Mouse (Mus musculus) forebrain, embryonic 14.5 days (tissue): ENCODE measurements at regions not wholly inside any gene's neighbourhood (a gene's known extent, or its start where the extent isn't known, plus 50 kb on each side); places are given as distances from the start of the nearest gene placed in this dataset.
A peak's percentile ranks its signal among the peaks of the same experiment; 100 is the strongest.

Experiments
- ATAC-seq: fragments of 200-750 bp; cut with Nextera tagmentation; 2 replicates; pipeline ENCODE4 v1.8.0; 2017; ENCODE audit warnings: mild to moderate bottlenecking, moderate library complexity
- DNase-seq: peaks from one replicate; pipeline ENCODE4 v3.0.0-alpha.2; 2015; ENCODE audit warnings: low spot score
- H3K27ac ChIP-seq: fragments of 300-500 bp; sonication (generic); 2 replicates; pipeline ENCODE4 v1.5.1; 2014; ENCODE audit warnings: low read depth, mild to moderate bottlenecking, control low read depth, low read length, moderate library complexity
- H3K27me3 ChIP-seq: fragments of 300-500 bp; sonication (generic); replicated peaks from 2 replicates; pipeline ENCODE4 v1.6.1; 2014; ENCODE audit warnings: low read length, control low read depth, mixed read lengths; ENCODE audit not compliant: control insufficient read depth, insufficient read depth
- H3K36me3 ChIP-seq: fragments of 300-500 bp; sonication (generic); 2 replicates; pipeline ENCODE4 v1.6.1; 2014; ENCODE audit warnings: low read length, control low read depth; ENCODE audit not compliant: control insufficient read depth, insufficient read depth
- H3K4me1 ChIP-seq: fragments of 300-500 bp; sonication (generic); 2 replicates; pipeline ENCODE4 v1.6.1; 2014; ENCODE audit warnings: antibody characterized with exemption, low read length, control low read depth; ENCODE audit not compliant: control insufficient read depth, insufficient read depth
- H3K4me2 ChIP-seq: fragments of 300-500 bp; sonication (generic); 2 replicates; pipeline ENCODE4 v1.6.1; 2014; ENCODE audit warnings: mild to moderate bottlenecking, control low read depth, low read length
- H3K4me3 ChIP-seq: fragments of 300-500 bp; sonication (generic); 2 replicates; pipeline ENCODE4 v1.5.1; 2014; ENCODE audit warnings: low read depth, low read length, control low read depth
- H3K9ac ChIP-seq: fragments of 300-500 bp; sonication (generic); 2 replicates; pipeline ENCODE4 v1.6.1; 2014; ENCODE audit warnings: mild to moderate bottlenecking, low read length, control low read depth, moderate library complexity
- H3K9me3 ChIP-seq: fragments of 300-500 bp; sonication (generic); replicated peaks from 2 replicates; pipeline ENCODE4 v1.6.1; 2016; ENCODE audit warnings: low read length, control low read depth, mixed read lengths; ENCODE audit not compliant: control insufficient read depth
- WGBS: fragments of 180-500 bp; shearing (Covaris S2); extraction: QIAGEN DNeasy Blood & Tissue Kit; methylation state at CpG from one replicate; pipeline ENCODE4 v1.1.7; 2014; 5-methylcytosine and 5-hydroxymethylcytosine counted together

DNA sequence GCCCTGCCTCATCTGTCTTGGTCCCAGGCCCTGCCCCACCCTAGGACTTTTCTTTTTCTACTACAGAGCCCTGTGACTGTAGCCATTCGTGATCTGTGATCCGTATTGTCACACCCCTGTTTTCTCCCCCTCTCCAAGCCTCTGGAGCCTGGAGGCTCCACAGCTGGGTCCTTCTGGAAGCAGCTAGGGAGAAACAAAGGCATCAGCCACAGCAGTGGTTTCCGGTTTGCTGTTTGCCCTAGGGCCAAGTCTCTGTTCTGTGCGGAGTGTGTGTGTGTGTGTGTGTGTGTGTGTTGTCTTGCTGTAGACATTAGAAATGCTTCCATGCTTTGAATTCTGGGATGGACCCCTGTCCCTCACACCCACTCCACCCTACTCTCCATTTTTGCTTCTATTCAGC, 76.9 kb downstream of the Tpra1 start:
- Histone ChIP-seq H3K4me2 (no peak overlapping the region), H3K27ac (no peak overlapping the region), H3K36me3 (no peaks in the 10 kb centered on the region), H3K4me1 (peaks cover 31% of the 10 kb centered on the region), H3K27me3 (no peaks in the 10 kb centered on the region), H3K9ac (no peak overlapping the region), H3K9me3 (no peaks in the 10 kb centered on the region), H3K4me3 (no peak overlapping the region)
- 38% methylated on average over 4 of the region's 4 CpGs for WGBS
- ATAC-seq (no peak), DNase-seq (no peak)

- H3K9ac ChIP-seq, result 0 out of 2 replicates have a peak overlapping the region, but pooled peaks have one; percentile 17
- no peaks in the 10 kb centered on the region for H3K36me3 ChIP-seq
- H3K4me3 ChIP-seq, result no peak overlapping the region
- peaks cover 23% of the 10 kb centered on the region for H3K4me1 ChIP-seq
- no peaks in the 10 kb centered on the region for H3K27me3 ChIP-seq
- DNase-seq (peak; percentile 93), ATAC-seq (peak; percentile 89)
- H3K4me2 ChIP-seq, result no peak overlapping the region
- 0% methylated on average over 8 of the region's 8 CpGs for WGBS
- peak overlapping the region; percentile 74; the same call in 1 of the 2 replicates for H3K27ac ChIP-seq
- H3K9me3 ChIP-seq, result no peaks in the 10 kb centered on the region
Measured at GRCm38 (mm10) chr6:88980112-88980511, 78.1 kb downstream of the Tpra1 start.

DNA sequence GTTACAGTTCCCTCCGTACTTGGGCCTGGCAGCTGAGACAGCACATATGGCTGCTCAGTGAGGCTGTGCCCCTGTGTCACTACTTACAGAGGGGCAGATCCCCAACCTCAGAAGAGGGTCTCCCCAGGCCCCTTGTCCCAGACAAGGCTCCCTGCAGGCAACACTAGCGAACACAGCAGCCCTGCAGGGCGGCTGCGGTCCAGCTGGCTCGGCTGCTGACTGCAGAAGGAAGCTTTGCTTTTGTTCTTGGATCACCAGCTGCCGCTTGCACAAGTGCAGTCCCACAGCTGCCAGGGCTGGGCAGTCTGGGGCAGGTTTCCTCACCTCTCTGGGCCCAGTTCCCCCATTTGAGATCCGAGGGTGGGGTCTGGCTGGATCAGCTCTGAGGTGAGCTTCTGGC, 79.5 kb downstream of the Tpra1 start:
- H3K36me3 ChIP-seq, result no peaks in the 10 kb centered on the region
- H3K9ac ChIP-seq, result 0 out of 2 replicates have a peak overlapping the region, but pooled peaks have one; percentile 25
- H3K4me2 ChIP-seq, result no peak overlapping the region
- H3K27me3 ChIP-seq, result no peaks in the 10 kb centered on the region
- ATAC-seq (peak; percentile 40), DNase-seq (peak; percentile 74)
- H3K4me1 ChIP-seq, result peaks cover 17% of the 10 kb centered on the region
- 8% methylated on average over 7 of the region's 7 CpGs for WGBS
- H3K4me3 ChIP-seq, result no peak overlapping the region
- no peaks in the 10 kb centered on the region for H3K9me3 ChIP-seq
- peak overlapping the region; percentile 55 for H3K27ac ChIP-seq

DNA sequence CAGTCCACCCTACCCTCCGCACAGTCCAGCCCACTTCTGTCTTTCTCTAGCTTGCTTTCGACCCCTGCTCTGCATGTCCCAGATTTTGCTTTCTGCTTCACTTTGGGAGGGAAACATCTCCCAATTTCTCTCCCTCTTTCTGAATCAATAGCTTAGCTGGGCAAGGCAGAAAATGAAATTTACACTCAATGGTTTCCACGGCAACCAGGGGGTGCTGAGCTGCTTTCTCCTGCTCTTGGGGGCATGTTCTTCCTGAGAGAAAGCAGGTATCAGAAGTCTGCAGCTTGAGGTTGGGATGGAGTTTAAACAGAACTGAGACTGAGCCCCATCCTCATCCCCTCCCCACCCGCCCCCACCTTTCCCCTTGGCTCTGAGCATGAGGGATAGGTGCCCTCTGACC, 82.1 kb downstream of the Tpra1 start:
- WGBS, result 80% methylated on average over 4 of the region's 4 CpGs
- DNase-seq, result peak; percentile 62

DNA sequence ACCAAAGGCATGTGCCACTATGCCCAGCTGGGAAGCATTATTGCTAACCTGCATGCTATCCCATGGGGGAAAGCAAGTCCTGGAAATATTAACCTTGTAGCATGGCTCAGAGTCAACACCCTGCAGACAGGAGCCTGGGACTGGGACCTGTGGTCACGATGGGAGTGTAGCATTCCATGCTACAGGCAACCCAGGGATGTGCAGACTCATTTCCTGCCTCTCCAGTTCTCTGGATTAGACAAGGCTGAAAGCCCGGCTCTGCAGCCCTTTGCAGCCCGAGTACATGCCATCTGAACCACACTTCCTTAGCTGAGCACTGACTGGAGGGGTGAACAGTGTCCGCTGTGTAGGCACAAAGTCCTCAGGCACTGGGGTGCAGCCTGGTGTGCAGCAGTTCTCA, 82.8 kb downstream of the Tpra1 start:
- peaks cover 8% of the 10 kb centered on the region for H3K4me1 ChIP-seq
- no peaks in the 10 kb centered on the region for H3K9me3 ChIP-seq
- no peaks in the 10 kb centered on the region for H3K27me3 ChIP-seq
- H3K27ac ChIP-seq, result no peak overlapping the region
- DNase-seq (no peak), ATAC-seq (no peak)
- 65% methylated on average over 4 of the region's 4 CpGs for WGBS
- no peaks in the 10 kb centered on the region for H3K36me3 ChIP-seq
- no peak overlapping the region for H3K4me2 ChIP-seq
- H3K9ac ChIP-seq, result no peak overlapping the region
- no peak overlapping the region for H3K4me3 ChIP-seq

More for the DNA sequence above, 82.1 kb downstream of the Tpra1 start:
- H3K9ac ChIP-seq, result no peak overlapping the region
- no peaks in the 10 kb centered on the region for H3K36me3 ChIP-seq
- H3K27me3 ChIP-seq, result no peaks in the 10 kb centered on the region
- peaks cover 9% of the 10 kb centered on the region for H3K4me1 ChIP-seq
- H3K27ac ChIP-seq, result no peak overlapping the region
- no peaks in the 10 kb centered on the region for H3K9me3 ChIP-seq
- no peak overlapping the region for H3K4me2 ChIP-seq
- no peak for ATAC-seq
- no peak overlapping the region for H3K4me3 ChIP-seq

DNA sequence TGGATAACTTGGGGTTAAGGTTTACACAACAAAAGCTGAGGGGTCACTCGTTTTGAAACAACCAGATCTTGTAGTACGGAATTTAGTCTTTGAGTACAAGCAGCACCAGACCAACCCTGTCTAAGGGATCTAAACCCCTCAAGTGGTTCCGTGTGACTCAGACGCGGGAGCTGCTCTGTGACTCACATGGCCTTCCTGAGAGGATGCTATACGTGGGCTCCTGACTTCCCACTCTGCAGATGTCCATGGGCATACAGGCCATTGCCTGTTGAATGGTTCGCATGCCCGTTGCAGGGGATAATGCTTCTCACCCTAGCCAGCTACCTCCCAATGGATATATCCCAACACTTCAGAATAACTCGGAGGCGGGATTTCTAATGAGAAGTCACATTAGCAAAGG, 86.5 kb downstream of the Tpra1 start:
- Histone ChIP-seq H3K9me3 (no peaks in the 10 kb centered on the region), H3K4me2 (no peak overlapping the region), H3K27me3 (no peaks in the 10 kb centered on the region), H3K4me3 (no peak overlapping the region), H3K4me1 (no peaks in the 10 kb centered on the region), H3K9ac (no peak overlapping the region), H3K36me3 (no peaks in the 10 kb centered on the region), H3K27ac (no peak overlapping the region)
- ATAC-seq, result no peak
- DNase-seq, result no peak
- 91% methylated on average over 10 of the region's 10 CpGs for WGBS

DNA sequence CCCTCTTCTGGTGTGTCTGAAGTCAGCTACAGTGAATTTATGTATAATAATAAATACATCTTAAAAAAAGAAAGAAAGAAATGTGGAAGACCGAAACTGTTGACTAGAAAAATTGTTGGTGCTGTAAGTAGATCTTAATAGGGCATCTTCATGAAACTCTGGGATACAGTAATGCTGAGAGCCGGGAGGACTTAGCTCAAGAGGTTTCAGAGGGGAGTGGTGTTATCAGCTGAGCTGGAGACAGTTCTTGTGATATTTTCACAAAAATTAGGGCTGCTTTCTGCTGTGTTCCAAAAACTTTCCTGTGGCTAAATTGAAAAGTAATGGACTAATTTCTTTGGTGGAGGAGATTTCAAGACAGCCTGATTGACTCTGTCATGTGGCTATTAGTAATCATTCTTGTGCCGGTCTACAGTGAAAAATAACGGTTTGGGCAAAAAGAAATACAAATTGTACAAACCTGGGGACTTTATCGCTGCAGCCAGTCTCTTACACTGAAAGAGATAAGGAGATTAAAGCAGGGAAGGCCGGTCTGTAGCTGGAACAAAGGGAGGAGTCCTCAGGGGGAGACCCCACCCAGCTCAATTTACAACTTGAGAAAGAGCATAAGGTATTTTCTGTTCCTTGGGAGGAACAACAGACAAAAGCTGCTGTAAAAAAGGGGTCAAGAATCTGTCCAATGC, 87.7 kb downstream of the Tpra1 start:
- H3K9ac ChIP-seq, result no peak overlapping the region
- no peaks in the 10 kb centered on the region for H3K4me1 ChIP-seq
- no peak overlapping the region for H3K4me3 ChIP-seq
- no peaks in the 10 kb centered on the region for H3K36me3 ChIP-seq
- DNase-seq (no peak), ATAC-seq (no peak)
- no peak overlapping the region for H3K27ac ChIP-seq
- H3K4me2 ChIP-seq, result no peak overlapping the region
- H3K9me3 ChIP-seq, result no peaks in the 10 kb centered on the region
- WGBS, result 55% methylated on average over 6 of the region's 6 CpGs
- H3K27me3 ChIP-seq, result no peaks in the 10 kb centered on the region

GRCm38 (mm10) chr6:88990300-88990685, 88.2 kb downstream of the Tpra1 start:
- no peaks in the 10 kb centered on the region for H3K9me3 ChIP-seq
- H3K4me2 ChIP-seq, result no peak overlapping the region
- ATAC-seq (no peak), DNase-seq (no peak)
- H3K4me1 ChIP-seq, result no peaks in the 10 kb centered on the region
- no peak overlapping the region for H3K27ac ChIP-seq
- H3K36me3 ChIP-seq, result no peaks in the 10 kb centered on the region
- WGBS, result 52% methylated on average over 1 of the region's 1 CpGs
- no peak overlapping the region for H3K9ac ChIP-seq
- H3K27me3 ChIP-seq, result no peaks in the 10 kb centered on the region
- no peak overlapping the region for H3K4me3 ChIP-seq

GRCm38 (mm10) chr6:88995077-88995476, 93.0 kb downstream of the Tpra1 start:
- H3K4me2 ChIP-seq, result no peak overlapping the region
- no peak overlapping the region for H3K27ac ChIP-seq
- H3K4me3 ChIP-seq, result no peak overlapping the region
- no peak overlapping the region for H3K9ac ChIP-seq
- ATAC-seq (no peak), DNase-seq (no peak)
- no peaks in the 10 kb centered on the region for H3K27me3 ChIP-seq
- WGBS, result 84% methylated on average over 3 of the region's 3 CpGs
- H3K4me1 ChIP-seq, result no peaks in the 10 kb centered on the region
- H3K36me3 ChIP-seq, result no peaks in the 10 kb centered on the region
- H3K9me3 ChIP-seq, result no peaks in the 10 kb centered on the region
